Mouse (Mus musculus): ENCODE results near the gene Mtcp1.

GRCm38 (mm10) chrX:75399471-75399870 lies 16.9 kb downstream of the Mtcp1 start:
- TF ChIP-seq CTCF (IDR thresholded peaks at IDR 0.05; ENCODE audit: borderline replicate concordance, control insufficient read depth, extremely low read depth, insufficient read depth, low read length, poor library complexity) (no peak), POLR2A (IDR thresholded peaks at IDR 0.05; ENCODE audit: control insufficient read depth, extremely low read depth, insufficient read depth, low read length, poor library complexity) (no peak)

All from thymus, adult 2 months (tissue).